Mouse (Mus musculus) heart, postnatal 0 days (tissue): ENCODE data around the gene Unc5a. TPM values are rescaled to one million over a fixed set of nuclear protein-coding genes. Genes with fewer than 3 reads are reported as not detected.

Experiments used
- ATAC-seq: fragments of 200-750 bp; cut with Nextera tagmentation; 2 replicates; pipeline ENCODE4 v1.8.0; 2017; ENCODE audit warnings: low read depth, moderate number of reproducible peaks, moderate library complexity; ENCODE audit not compliant: insufficient read depth
- DNase-seq: peaks from one replicate; pipeline ENCODE4 v3.0.0-alpha.2; 2016; ENCODE audit warnings: low spot score
- H3K27ac ChIP-seq: fragments of 300-500 bp; sonication (generic); 2 replicates; pipeline ENCODE4 v1.5.1; 2014; ENCODE audit warnings: low read depth, mild to moderate bottlenecking
- H3K27me3 ChIP-seq: fragments of 300-500 bp; sonication (generic); 2 replicates; pipeline ENCODE4 v1.6.1; 2014; ENCODE audit warnings: low read length, mixed read lengths; ENCODE audit not compliant: control insufficient read depth, insufficient read depth
- H3K36me3 ChIP-seq: fragments of 300-500 bp; sonication (generic); replicated peaks from 2 replicates; pipeline ENCODE4 v1.6.1; 2014; ENCODE audit warnings: low read length, mixed read lengths; ENCODE audit not compliant: control insufficient read depth, insufficient read depth
- H3K4me1 ChIP-seq: fragments of 300-500 bp; sonication (generic); 2 replicates; pipeline ENCODE4 v1.6.1; 2014; ENCODE audit warnings: antibody characterized with exemption; ENCODE audit not compliant: control insufficient read depth, insufficient read depth
- H3K4me2 ChIP-seq: fragments of 300-500 bp; sonication (generic); 2 replicates; pipeline ENCODE4 v1.6.1; 2014; ENCODE audit warnings: low read depth, mild to moderate bottlenecking, low read length, moderate library complexity
- H3K4me3 ChIP-seq: fragments of 300-500 bp; sonication (generic); 2 replicates; pipeline ENCODE4 v1.5.1; 2014; ENCODE audit warnings: low read depth, low read length
- H3K9ac ChIP-seq: fragments of 300-500 bp; sonication (generic); replicated peaks from 2 replicates; pipeline ENCODE4 v1.6.1; 2014; ENCODE audit warnings: low read depth, low read length, mixed read lengths
- H3K9me3 ChIP-seq: fragments of 300-500 bp; sonication (generic); replicated peaks from 2 replicates; pipeline ENCODE4 v1.6.1; 2016; ENCODE audit warnings: low read length; ENCODE audit not compliant: control insufficient read depth
- CTCF ChIP-seq: IDR thresholded peaks from 2 replicates; pipeline ENCODE4 v1.5.1; 2016; ENCODE audit warnings: antibody characterized with exemption, control low read depth, low read depth
- EP300 ChIP-seq: IDR thresholded peaks from 2 replicates; pipeline ENCODE4 v1.6.1; 2016; ENCODE audit warnings: antibody characterized with exemption, low read depth
- WGBS: fragments of 180-500 bp; shearing (Covaris S2); extraction: QIAGEN DNeasy Blood & Tissue Kit; methylation state at CpG from one replicate; pipeline ENCODE4 v1.1.7; 2014; 5-methylcytosine and 5-hydroxymethylcytosine counted together
- polyA plus RNA-seq: library from polyadenylated mRNA; unstranded; fragments of >200 nt; fragmentation: Nextera tagmentation; extraction: Ambion mirVana; gene quantifications from 2 replicates; pipeline ENCODE4 v1.2.1, GENCODE M21; 2015
- total RNA-seq: library from RNA; depleted of rRNA; stranded (reverse); fragments of >200 nt; gene quantifications from 2 replicates; pipeline ENCODE4 v1.2.3, GENCODE M21; 2014; ENCODE audit warnings: low replicate concordance; rRNA removed

Unc5a gene
- total and polyA plus RNA-seq, 2 experiments from 2014 or later = 0.70 to 5.5 TPM

DNA sequence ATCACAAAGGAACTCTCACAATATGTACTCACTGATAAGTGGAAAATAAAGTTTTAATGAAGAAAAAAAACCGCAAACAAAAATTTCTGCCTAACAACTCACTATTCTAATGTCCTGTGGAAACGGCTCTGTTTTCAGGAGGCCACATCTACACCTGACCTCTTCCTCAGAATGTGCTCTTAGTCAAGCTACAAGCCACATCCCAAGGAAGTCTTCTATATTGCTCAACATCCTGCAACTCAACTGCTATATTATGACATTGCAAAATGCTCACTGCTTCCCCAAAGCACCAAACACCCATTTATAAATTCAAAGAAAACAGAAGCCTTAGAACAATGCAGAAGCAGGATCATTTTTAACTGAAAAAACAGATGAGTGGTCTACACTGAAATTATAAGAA is 90.8 kb downstream of the Unc5a start:
- Histone ChIP-seq H3K9ac (no peak overlapping the region), H3K27ac (no peak overlapping the region), H3K4me3 (no peak overlapping the region), H3K4me1 (no peaks in the 10 kb centered on the region), H3K27me3 (no peaks in the 10 kb centered on the region), H3K4me2 (no peak overlapping the region), H3K36me3 (peaks cover 23% of the 10 kb centered on the region; the same call in 1 of the 2 replicates), H3K9me3 (no peaks in the 10 kb centered on the region)
- DNase-seq (no peak), ATAC-seq (no peak)
- 95% methylated on average over 2 of the region's 2 CpGs for WGBS
- TF ChIP-seq CTCF (no peak), EP300 (no peak)

DNA sequence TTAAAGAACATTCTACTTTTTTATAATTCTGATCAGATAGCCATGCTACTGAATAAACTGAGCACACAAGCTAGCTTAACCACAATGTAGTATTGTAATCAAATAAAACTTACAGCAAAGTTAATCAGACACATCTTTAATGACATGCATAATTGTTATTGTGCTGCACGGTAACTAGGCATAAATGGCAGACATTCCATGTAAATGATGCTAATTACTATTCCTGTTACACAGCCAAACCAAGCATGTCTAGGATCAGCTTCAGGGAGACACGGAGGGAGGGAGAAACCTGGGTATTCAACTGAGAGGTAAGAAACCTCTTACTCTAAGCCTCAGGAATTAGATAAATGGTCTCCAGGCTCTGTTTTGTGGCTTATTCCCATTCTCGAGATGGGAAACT is 98.5 kb downstream of the Unc5a start:
- H3K9ac ChIP-seq = no peak overlapping the region
- no peaks in the 10 kb centered on the region for H3K27me3 ChIP-seq
- WGBS = 74% methylated on average over 3 of the region's 3 CpGs
- TF ChIP-seq CTCF (no peak), EP300 (no peak)
- no peaks in the 10 kb centered on the region for H3K4me1 ChIP-seq
- H3K9me3 ChIP-seq = no peaks in the 10 kb centered on the region
- no peak overlapping the region for H3K4me2 ChIP-seq
- no peak for DNase-seq
- no peak overlapping the region for H3K27ac ChIP-seq
- ATAC-seq = no peak
- H3K36me3 ChIP-seq = peaks cover 33% of the 10 kb centered on the region
- H3K4me3 ChIP-seq = no peak overlapping the region

Other genes starting within 250 kb of the Unc5a start
- 0.04 TPM in 1 of 2 replicates, not detected in the other for gene Cdhr2, start 247.9 kb upstream of the Unc5a start, total RNA-seq
- gene Cdhr2, start 247.9 kb upstream of the Unc5a start, polyA plus RNA-seq = not detected in 2 replicates
- not detected in 2 replicates for gene Gprin1, start 199.5 kb upstream of the Unc5a start, total RNA-seq
- 0.03 TPM in 1 of 2 replicates, not detected in the other for gene Gprin1, start 199.5 kb upstream of the Unc5a start, polyA plus RNA-seq
- gene Sncb, start 182.8 kb upstream of the Unc5a start, total RNA-seq = not detected in 2 replicates
- not detected in 2 replicates for gene Sncb, start 182.8 kb upstream of the Unc5a start, polyA plus RNA-seq
- gene Eif4e1b, start 165.4 kb upstream of the Unc5a start, total RNA-seq = not detected in 2 replicates
- gene Eif4e1b, start 165.4 kb upstream of the Unc5a start, polyA plus RNA-seq = not detected in 2 replicates
- 4.5 and 7.6 TPM in 2 replicates for gene Tspan17, start 160.0 kb upstream of the Unc5a start, total RNA-seq
- gene Tspan17, start 160.0 kb upstream of the Unc5a start, polyA plus RNA-seq = 7.5 and 9.3 TPM in 2 replicates
- gene Hk3, start 72.0 kb downstream of the Unc5a start, total RNA-seq = 0.38 and 1.0 TPM in 2 replicates
- 0.38 and 0.62 TPM in 2 replicates for gene Hk3, start 72.0 kb downstream of the Unc5a start, polyA plus RNA-seq
- 6.2 and 11.1 TPM in 2 replicates for gene Uimc1, start 150.9 kb downstream of the Unc5a start, total RNA-seq
- 12.5 and 13.9 TPM in 2 replicates for gene Uimc1, start 150.9 kb downstream of the Unc5a start, polyA plus RNA-seq
- 13.3 and 21.0 TPM in 2 replicates for gene Zfp346, start 155.9 kb downstream of the Unc5a start, total RNA-seq
- gene Zfp346, start 155.9 kb downstream of the Unc5a start, polyA plus RNA-seq = 11.7 and 13.4 TPM in 2 replicates
- gene Gm17617, start 184.1 kb downstream of the Unc5a start, total RNA-seq = not detected in 2 replicates
- not detected in 2 replicates for gene Gm17617, start 184.1 kb downstream of the Unc5a start, polyA plus RNA-seq
- gene Fgfr4, start 203.2 kb downstream of the Unc5a start, total RNA-seq = not detected in 2 replicates
- 0.08 and 0.11 TPM in 2 replicates for gene Fgfr4, start 203.2 kb downstream of the Unc5a start, polyA plus RNA-seq